Mouse (Mus musculus) CH12F3 (cell line): ENCODE results near the gene Lnx2.

Source experiments
- in situ Hi-C: fragments of 300-500 bp; cut with MboI; formaldehyde crosslinking; loops from 2 replicates; pipeline ENCODE4 v1.14.3; 2020; ENCODE audit warnings: low sequenced_read_pairs

Gene Lnx2

GRCm38 (mm10) chr5:146971776-146972561, 104.4 kb downstream of the Lnx2 start:
- in situ Hi-C loops: no loop called here

DNA sequence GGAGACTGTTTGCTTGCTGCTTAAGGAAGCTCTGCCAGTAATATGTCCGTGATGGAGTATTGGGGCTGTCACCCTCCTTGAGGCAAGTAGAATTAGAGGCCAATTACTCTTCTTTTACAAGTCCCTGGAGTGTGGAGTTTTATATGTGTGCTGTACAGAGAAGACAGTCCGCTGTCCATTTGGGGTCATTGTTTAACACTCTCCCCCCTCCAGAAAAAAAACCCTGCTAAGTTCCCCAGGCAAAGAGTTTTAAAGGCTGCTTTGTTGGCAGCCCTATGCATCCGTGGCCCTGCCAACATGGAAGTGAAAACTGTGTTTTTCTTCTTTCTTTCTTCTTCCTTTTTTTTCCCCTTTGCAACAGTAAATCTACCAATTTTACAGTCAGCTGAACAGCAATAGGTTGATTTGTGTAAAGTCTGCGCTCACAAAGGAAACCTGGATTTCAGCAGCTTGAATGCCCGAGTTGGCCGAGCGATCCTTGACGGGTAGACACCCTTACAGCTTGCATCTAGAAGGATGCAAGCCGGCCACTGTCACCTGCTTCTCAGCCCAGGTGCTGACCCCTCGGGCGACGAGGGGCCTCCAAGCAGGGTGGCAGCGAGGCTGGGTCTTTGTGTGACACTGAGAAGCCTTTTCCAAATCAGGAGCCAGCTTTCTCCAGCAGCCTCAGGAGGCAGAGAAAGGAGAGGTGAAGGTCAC, 107.5 kb downstream of the Lnx2 start:
- in situ Hi-C loops: no loop called here
